Mouse (Mus musculus): ENCODE data around the gene Gm20908.
"Not testable (repeated sequence)": the region's sequence is repeated elsewhere in the genome, so short reads cannot be mapped to it uniquely, and the experiment has no call there.

Gm20908 gene

DNA sequence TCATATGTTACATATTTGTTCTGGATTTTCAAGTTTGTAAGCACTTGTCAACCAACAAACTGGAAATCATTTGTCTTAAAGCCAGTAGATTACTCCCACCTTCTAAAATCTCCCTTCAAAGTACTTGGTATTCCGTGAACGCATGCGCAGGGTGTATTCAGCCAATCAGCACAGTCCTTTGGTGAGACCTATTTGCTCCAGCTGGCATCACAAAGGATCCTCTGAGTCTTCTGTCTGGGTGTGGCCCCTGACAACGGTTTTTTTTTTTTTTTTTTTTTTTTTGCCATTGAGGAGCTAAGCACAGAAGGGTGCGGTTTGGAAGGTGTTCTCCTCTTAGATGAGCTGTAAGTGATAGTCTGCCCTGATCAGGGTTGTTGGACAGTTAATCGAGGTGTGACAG, at the start of gene Gm20908:
Gene Gm20908 (plus strand): TSS at position 301 of the 400 bp plus-strand sequence.
- not testable (repeated sequence) for DNase-seq (ENCODE audit: low read depth, low spot score)
